ENCODE assay signal across 25 mouse cellular contexts in genomic region chr5:73403311-73404068, GRCm38 (mm10). TPM values are rescaled to one million over a fixed set of nuclear protein-coding genes. Genes with fewer than 3 reads are reported as not detected.
DNase-seq lines count a peak whose midpoint lies in the region; ATAC-seq and TF ChIP-seq lines count a peak whose summit lies in the region.
"Had no signal": no experiment of that assay in that cellular context is flagged by ENCODE, and none has a peak within 500 bp of the region (broad histone marks: within the 10 kb centered on the region; RNA-seq: fewer than 3 reads in every experiment).

No protein-coding gene starts in this region.

- WGBS in forebrain, embryonic 11.5 days = 93% methylated on average over 14 of the region's 14 CpGs
- WGBS in forebrain, embryonic 10.5 days = 91% methylated on average over 14 of the region's 14 CpGs

- no peaks in the 10 kb centered on the region for H3K36me3 ChIP-seq in forebrain, embryonic 11.5 days (ENCODE audit: control insufficient read depth, insufficient read depth, low read length)
- H3K36me3 ChIP-seq in forebrain, embryonic 10.5 days (replicated peaks) = no peaks in the 10 kb centered on the region
- H3K36me3 ChIP-seq in CH12.LX (replicated peaks in 1 of 2; ENCODE audit: control insufficient read depth in 1 of 2, insufficient read depth in 1 of 2, low read length in 1 of 2) = no peaks in the 10 kb centered on the region
- H3K36me3 ChIP-seq: embryonic facial prominence, embryonic 13.5 days; embryonic facial prominence, embryonic 15.5 days; forebrain, embryonic 12.5 days had no signal

- H3K27me3 ChIP-seq in forebrain, embryonic 11.5 days (ENCODE audit: control insufficient read depth, insufficient read depth, low read length) = peaks cover 17% of the 10 kb centered on the region
- H3K27me3 ChIP-seq in forebrain, embryonic 10.5 days (ENCODE audit: poor library complexity, severe bottlenecking) = peaks cover 51% of the 10 kb centered on the region
- H3K27me3 ChIP-seq in CH12.LX (replicated peaks) = peaks cover 3% of the 10 kb centered on the region

- TF ChIP-seq EP300 in CH12.LX (IDR thresholded peaks at IDR 0.05; ENCODE audit: low read length) = no peak

- TF ChIP-seq CTCF in CH12.LX (conservative IDR thresholded peaks at IDR 0.05 in 1 of 2, IDR thresholded peaks at IDR 0.05 in 1 of 2; ENCODE audit: low read depth in 2 of 2, low read length in 2 of 2) = no peak

- no peak for TF ChIP-seq RAD21 in CH12.LX (IDR thresholded peaks at IDR 0.05; ENCODE audit: low read depth, low read length)

- H3K9ac ChIP-seq in forebrain, embryonic 11.5 days (ENCODE audit: low read length) = no peak overlapping the region
- H3K9ac ChIP-seq in CH12.LX (ENCODE audit: insufficient read depth, low read depth) = no peak overlapping the region
- H3K9ac ChIP-seq: embryonic facial prominence, embryonic 13.5 days; embryonic facial prominence, embryonic 15.5 days; forebrain, embryonic 12.5 days had no signal

- no peak overlapping the region for H3K4me2 ChIP-seq in forebrain, embryonic 11.5 days (ENCODE audit: low read depth, low read length, severe bottlenecking)
- no peak overlapping the region for H3K4me2 ChIP-seq in CH12.LX (ENCODE audit: insufficient read depth, low read depth, poor library complexity, severe bottlenecking)
- H3K4me2 ChIP-seq: embryonic facial prominence, embryonic 13.5 days; embryonic facial prominence, embryonic 15.5 days; forebrain, embryonic 12.5 days had no signal

- no peak for ATAC-seq in forebrain, embryonic 11.5 days (replicated peaks; ENCODE audit: low FRiP score)
- ATAC-seq: CD4-positive, CD25-positive, alpha-beta regulatory T cell, adult 4 months; forebrain, embryonic 14.5 days; forebrain, embryonic 16.5 days had no signal

- DNase-seq in forebrain, embryonic 11.5 days (ENCODE audit: low spot score) = peak; percentile 38
- no peak for DNase-seq in forebrain, embryonic 10.5 days (ENCODE audit: extremely low spot score, low spot score)
- DNase-seq in CH12.LX (ENCODE audit: extremely low read depth) (no peak), ES-CJ7 (ENCODE audit: low read depth, low spot score) (peak; percentile 69)
- no peak for DNase-seq in urinary bladder, postnatal 4 days (ENCODE audit: low spot score in 2 of 2)
- DNase-seq: adrenal gland, adult 2 months; adrenal gland, postnatal 10 days; adrenal gland, postnatal 25 days; B cell, adult 2 months; cerebellum, adult 11 months; cerebellum, adult 18-20 months; cerebellum, adult 8-10 months; cerebellum, adult 9-11 months; cerebellum, postnatal 14 days; cerebellum, postnatal 36 days; embryo, embryonic 11 days had no signal

- H3K4me1 ChIP-seq in forebrain, embryonic 11.5 days (replicated peaks; ENCODE audit: control insufficient read depth, insufficient read depth, low read length) = peaks cover 7% of the 10 kb centered on the region; the same call in 1 of the 2 replicates
- H3K4me1 ChIP-seq in forebrain, embryonic 10.5 days = peaks cover 16% of the 10 kb centered on the region
- peaks cover 0 to 20% of the 10 kb centered on the region in 2 experiments; a peak in 3 of 4 replicates for H3K4me1 ChIP-seq in CH12.LX (ENCODE audit: control insufficient read depth in 1 of 2, insufficient read depth in 2 of 2)

- dilution Hi-C loops in CH12.LX (cut with MboI; ENCODE audit: extremely low pct_ligation_motif_present, extremely low pct_unique_long_range_greater_than_20kb, low sequenced_read_pairs) = no loop called here

- H3K79me2 ChIP-seq in CH12.LX (replicated peaks; ENCODE audit: control insufficient read depth, extremely low read depth, insufficient read depth, poor library complexity, severe bottlenecking) = no peaks in the 10 kb centered on the region

- TF ChIP-seq POLR2A in CH12.LX (IDR thresholded peaks at IDR 0.05; ENCODE audit: low read depth, low read length) = no peak

- no peak overlapping the region for H3K4me3 ChIP-seq in forebrain, embryonic 11.5 days (ENCODE audit: low read depth, low read length)
- no peak overlapping the region for H3K4me3 ChIP-seq in forebrain, embryonic 10.5 days
- H3K4me3 ChIP-seq in CH12.LX (replicated peaks in 1 of 3; ENCODE audit: low read depth in 2 of 3, low read length in 2 of 3, poor library complexity in 1 of 3) = no peak overlapping the region
- H3K4me3 ChIP-seq: embryonic facial prominence, embryonic 13.5 days; embryonic facial prominence, embryonic 15.5 days; erythroblast, embryonic 14.5 days; forebrain, embryonic 12.5 days had no signal

- no peaks in the 10 kb centered on the region for H3K9me3 ChIP-seq in forebrain, embryonic 11.5 days (ENCODE audit: control insufficient read depth, low read length)
- no peaks in the 10 kb centered on the region for H3K9me3 ChIP-seq in forebrain, embryonic 10.5 days
- H3K9me3 ChIP-seq in CH12.LX (replicated peaks; ENCODE audit: low read length) = no peaks in the 10 kb centered on the region
- H3K9me3 ChIP-seq: embryonic facial prominence, embryonic 13.5 days; embryonic facial prominence, embryonic 15.5 days; forebrain, embryonic 12.5 days had no signal

- H3K27ac ChIP-seq in forebrain, embryonic 11.5 days (ENCODE audit: low read depth, low read length) = no peak overlapping the region
- H3K27ac ChIP-seq in forebrain, embryonic 10.5 days = no peak overlapping the region
- no peak overlapping the region for H3K27ac ChIP-seq in CH12.LX (ENCODE audit: insufficient read depth, low read depth)
- H3K27ac ChIP-seq: embryonic facial prominence, embryonic 13.5 days; embryonic facial prominence, embryonic 15.5 days; forebrain, embryonic 12.5 days had no signal

- in situ Hi-C loops in CH12.LX (cut with MboI; ENCODE audit: low pct_ligation_motif_present, low pct_unique_long_range_greater_than_20kb, low sequenced_read_pairs) = no loop called here

TF ChIP-seq in CH12.LX, 34 proteins besides CTCF, POLR2A, EP300 and RAD21:
- TF ChIP-seq MYC (IDR thresholded peaks at IDR 0.05; ENCODE audit: low read depth, low read length) = peak; percentile 79
- TF ChIP-seq MAX (IDR thresholded peaks at IDR 0.05; ENCODE audit: low read length) = peak; percentile 82
- no peak for TF ChIP-seq MAZ (IDR thresholded peaks at IDR 0.05; ENCODE audit: low read depth, low read length)

RNA-seq across cellular contexts. Expression of gene Cwh43, which starts 2.4 kb away (rescaled TPM):
- not detected in 2 replicates for polyA plus RNA-seq in forebrain, embryonic 11.5 days (2014; fragmentation: Nextera tagmentation; extraction: Ambion mirVana)
- polyA plus RNA-seq in forebrain, embryonic 10.5 days (2016; fragmentation: Nextera tagmentation; extraction: Ambion mirVana) = not detected in 2 replicates
- total RNA-seq in CH12.LX (2012; rRNA removed) (not detected in 2 replicates), CH12.LX (2014; rRNA removed) (not detected in 2 replicates)
- polyA plus RNA-seq in CH12.LX (2012; ENCODE audit: insufficient read length, low read depth) = not detected in 2 replicates
- total RNA-seq: adrenal gland, postnatal 10 days; common myeloid progenitor, adult 5-6 weeks; MEL had no signal
- polyA plus RNA-seq: adrenal gland, adult 2 months; CD4-positive, CD25-positive, alpha-beta regulatory T cell, adult 4 months; erythroblast, embryonic 14.5 days; forebrain, embryonic 14.5 days; forebrain, embryonic 16.5 days had no signal

Comparison
In these comparisons a context has a peak if more than half of its experiments do, and no peak if none do; other contexts are left out.
1. DNase-seq: peak in forebrain, embryonic 11.5 days (single experiment) and ES-CJ7 (single experiment); none in forebrain, embryonic 10.5 days (single experiment), CH12.LX (single experiment) and urinary bladder, postnatal 4 days (0 of 2).